Mouse (Mus musculus) cerebellum, adult 2 months (tissue): Measurements from ENCODE around the gene Fryl. TPM values are rescaled to one million over a fixed set of nuclear protein-coding genes. Genes with fewer than 3 reads are reported as not detected.
"Not testable (repeated sequence)": the region's sequence is repeated elsewhere in the genome, so short reads cannot be mapped to it uniquely, and the experiment has no call there.

Experiments
- DNase-seq, 2 experiments: peaks; one replicate each; pipeline ENCODE4 v3.0.0; 2021
- H3K27ac ChIP-seq: fragments of 200-500 bp; 2 replicates; pipeline ENCODE4 v1.5.1; 2012; ENCODE audit warnings: low read length, control low read depth, inconsistent platforms; ENCODE audit not compliant: insufficient read depth
- H3K27me3 ChIP-seq: fragments of 200-500 bp; 2 replicates; pipeline ENCODE4 v1.6.1; 2012; ENCODE audit warnings: inconsistent platforms, mild to moderate bottlenecking, low read length, moderate library complexity; ENCODE audit not compliant: control insufficient read depth, insufficient read depth
- H3K4me1 ChIP-seq: fragments of 200-500 bp; 2 replicates; pipeline ENCODE4 v1.6.1; 2011; ENCODE audit warnings: low read length; ENCODE audit not compliant: control insufficient read depth, insufficient read depth
- H3K4me3 ChIP-seq: fragments of 200-500 bp; replicated peaks from 2 replicates; pipeline ENCODE3; 2011; ENCODE audit warnings: mild to moderate bottlenecking, low read depth, low read length, control low read depth; ENCODE audit not compliant: insufficient read depth
- CTCF ChIP-seq: fragments of 200-500 bp; IDR thresholded peaks from 2 replicates; pipeline ENCODE4 v1.5.1; 2011; ENCODE audit warnings: low read depth, mild to moderate bottlenecking, control low read depth, low read length, moderate library complexity, borderline replicate concordance; ENCODE audit not compliant: insufficient read depth
- POLR2A ChIP-seq: fragments of 200-500 bp; IDR thresholded peaks from 2 replicates; pipeline ENCODE4 v1.6.1; 2011; ENCODE audit warnings: low read length, control low read depth, borderline replicate concordance; ENCODE audit not compliant: insufficient read depth
- WGBS: fragments of 180-500 bp; shearing (Covaris S2); methylation state at CpG from one replicate; pipeline ENCODE4 v1.1.7; 2018; 5-methylcytosine and 5-hydroxymethylcytosine counted together
- polyA plus RNA-seq: library from polyadenylated mRNA; depleted of rRNA; stranded (reverse); fragments of >200 nt; gene quantifications from 2 replicates; pipeline ENCODE4 v1.2.3, GENCODE M21; 2012

Gene Fryl
- polyA plus RNA-seq, 1 experiment, result 60.2 TPM

- no peak for DNase-seq
- no peak overlapping the region for H3K27ac ChIP-seq
- 90% methylated on average over 6 of the region's 6 CpGs for WGBS
These were observed 200.0 kb downstream of the Fryl start for GRCm38 (mm10) chr5:73056457-73056856.

DNA sequence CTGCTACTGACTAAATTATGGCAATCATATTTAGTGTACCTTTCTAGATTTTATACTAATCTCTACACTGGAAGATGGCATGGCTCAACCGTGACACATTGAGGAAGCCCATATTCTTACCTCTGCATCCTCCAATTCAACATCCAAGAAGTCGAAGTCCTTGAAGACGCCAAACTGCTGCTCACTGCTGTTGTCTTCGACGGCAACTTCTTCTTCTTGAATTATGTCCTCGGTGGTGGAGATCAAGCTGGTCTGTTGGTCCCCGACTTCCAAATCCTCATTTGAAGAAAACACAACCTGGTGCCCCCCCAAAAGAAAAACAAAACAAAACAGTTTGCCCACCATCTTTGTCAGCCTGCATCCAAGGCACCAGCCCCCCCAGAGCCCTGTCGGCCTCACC lies 202.5 kb downstream of the Fryl start:
- TF ChIP-seq CTCF (no peak), POLR2A (no peak)
- 94% methylated on average over 8 of the region's 8 CpGs for WGBS
- Histone ChIP-seq H3K4me1 (no peaks in the 10 kb centered on the region), H3K4me3 (no peak overlapping the region), H3K27ac (no peak overlapping the region), H3K27me3 (no peaks in the 10 kb centered on the region)
- DNase-seq, result no peak

More at GRCm38 (mm10) chr5:73056457-73056856, 200.0 kb downstream of the Fryl start:
- no peaks in the 10 kb centered on the region for H3K4me1 ChIP-seq
- H3K4me3 ChIP-seq, result no peak overlapping the region
- H3K27me3 ChIP-seq, result no peaks in the 10 kb centered on the region
- TF ChIP-seq POLR2A (no peak), CTCF (peak; percentile 10; the same call in 1 of the 2 replicates)

DNA sequence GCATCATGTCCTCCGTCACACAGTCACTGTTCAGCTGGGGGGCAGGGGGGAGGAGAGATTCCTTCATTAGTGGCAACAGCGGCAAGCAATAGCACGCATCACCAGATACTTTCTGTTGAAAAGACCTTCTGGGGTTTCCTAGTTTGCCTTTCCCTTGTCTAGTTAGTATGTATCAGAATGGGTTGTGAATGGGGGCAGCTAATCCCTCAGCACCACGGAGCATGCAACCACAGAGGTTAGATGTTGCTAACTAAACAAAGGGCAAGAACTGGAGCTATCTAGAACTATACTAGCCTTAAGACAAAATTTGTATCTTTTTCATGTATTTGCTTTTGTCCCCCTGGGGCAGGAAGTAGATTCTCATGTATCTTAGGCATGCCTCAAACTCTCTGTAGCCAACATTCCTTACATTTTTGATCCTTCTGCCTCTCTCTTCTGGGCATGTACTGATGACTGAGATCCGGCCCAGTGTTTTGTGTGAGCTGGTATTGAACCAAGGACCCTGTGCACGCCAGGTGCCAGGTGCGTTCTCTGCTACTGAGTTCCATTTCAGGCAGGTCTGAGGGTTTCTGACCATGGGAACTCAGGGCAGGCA lies 208.7 kb downstream of the Fryl start:
- no peak overlapping the region for H3K4me3 ChIP-seq
- H3K4me1 ChIP-seq, result no peaks in the 10 kb centered on the region
- H3K27ac ChIP-seq, result no peak overlapping the region
- TF ChIP-seq CTCF (no peak), POLR2A (no peak)
- WGBS, result 90% methylated on average over 7 of the region's 7 CpGs
- H3K27me3 ChIP-seq, result no peaks in the 10 kb centered on the region
- no peak for DNase-seq

GRCm38 (mm10) chr5:73044055-73044454 lies 212.4 kb downstream of the Fryl start:
- no peaks in the 10 kb centered on the region for H3K4me1 ChIP-seq
- WGBS, result 99% methylated on average over 2 of the region's 2 CpGs
- H3K27me3 ChIP-seq, result no peaks in the 10 kb centered on the region
- no peak for DNase-seq
- H3K27ac ChIP-seq, result no peak overlapping the region
- TF ChIP-seq POLR2A (no peak), CTCF (no peak)
- no peak overlapping the region for H3K4me3 ChIP-seq

DNA sequence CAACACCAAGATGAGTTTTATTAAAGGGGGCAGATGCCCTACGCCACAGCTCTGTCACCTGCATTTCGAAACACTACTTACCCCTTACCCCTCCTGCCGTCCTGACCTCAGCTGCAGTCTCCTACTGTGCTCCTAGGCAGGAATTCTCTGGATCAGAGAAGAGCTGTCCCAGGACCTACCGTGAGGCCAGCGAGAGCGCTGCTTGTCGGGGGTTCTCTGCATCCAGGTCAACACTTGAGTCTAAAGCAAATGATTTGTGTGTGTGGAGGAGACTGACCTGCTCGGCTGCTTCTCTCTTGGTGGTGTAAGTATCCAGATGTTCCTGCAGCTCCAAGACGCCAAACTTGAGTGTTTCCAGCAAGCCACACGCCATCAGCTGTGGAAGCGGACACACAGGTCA lies 223.9 kb downstream of the Fryl start:
- no peaks in the 10 kb centered on the region for H3K27me3 ChIP-seq
- H3K4me3 ChIP-seq, result no peak overlapping the region
- H3K4me1 ChIP-seq, result no peaks in the 10 kb centered on the region
- no peak overlapping the region for H3K27ac ChIP-seq
- TF ChIP-seq CTCF (no peak), POLR2A (no peak)
- WGBS, result 82% methylated on average over 11 of the region's 11 CpGs
- no peak for DNase-seq

DNA sequence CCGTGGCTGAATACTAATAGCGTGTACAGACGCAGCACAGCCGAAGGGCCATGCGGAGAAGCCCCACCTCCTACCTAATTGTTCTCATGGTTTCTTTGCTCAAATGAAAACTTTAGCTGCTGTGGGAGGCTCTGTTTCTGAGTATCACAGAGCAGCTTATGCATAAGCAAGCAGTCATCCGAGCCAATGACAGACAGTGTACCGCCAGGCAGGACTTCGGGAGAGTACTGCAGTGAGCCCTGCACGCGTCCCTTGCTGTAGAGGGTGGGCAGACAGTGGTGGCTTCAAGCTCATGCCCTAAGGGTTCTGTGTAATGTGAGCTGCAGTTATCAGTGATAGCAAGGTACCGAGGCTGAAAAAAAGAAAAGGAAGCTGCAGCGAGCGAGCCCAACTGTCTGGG lies 227.8 kb downstream of the Fryl start:
- Histone ChIP-seq H3K4me3 (no peak overlapping the region), H3K27me3 (no peaks in the 10 kb centered on the region), H3K27ac (no peak overlapping the region), H3K4me1 (no peaks in the 10 kb centered on the region)
- TF ChIP-seq POLR2A (no peak), CTCF (no peak)
- DNase-seq, result no peak
- WGBS, result 83% methylated on average over 13 of the region's 13 CpGs

GRCm38 (mm10) chr5:73023801-73024200 lies 232.6 kb downstream of the Fryl start:
- H3K27ac ChIP-seq, result no peak overlapping the region
- no peak overlapping the region for H3K4me3 ChIP-seq
- no peaks in the 10 kb centered on the region for H3K4me1 ChIP-seq
- TF ChIP-seq POLR2A (no peak), CTCF (no peak)
- WGBS, result 92% methylated on average over 13 of the region's 13 CpGs
- H3K27me3 ChIP-seq, result no peaks in the 10 kb centered on the region
- DNase-seq, result no peak

DNA sequence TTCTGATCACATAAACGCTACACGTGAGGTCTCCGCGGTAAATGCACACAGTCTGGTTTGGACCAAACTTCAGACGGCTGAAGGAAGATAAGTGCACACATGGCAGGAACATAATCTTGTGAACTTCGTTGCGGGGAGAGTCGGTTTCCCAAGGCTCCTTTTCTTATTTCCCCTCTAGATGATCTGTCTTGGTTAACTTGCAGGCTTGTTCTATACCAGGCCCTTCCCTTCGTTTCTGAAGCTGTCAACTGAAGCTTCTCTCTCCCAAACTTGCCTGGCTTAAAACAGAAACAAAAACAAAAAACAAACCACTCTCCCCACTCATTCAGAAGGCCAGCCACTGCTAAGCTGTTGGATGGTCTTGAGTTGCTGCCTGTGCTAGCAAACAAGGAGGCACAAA lies 241.7 kb downstream of the Fryl start:
- WGBS, result 46% methylated on average over 9 of the region's 9 CpGs
- no peaks in the 10 kb centered on the region for H3K27me3 ChIP-seq
- H3K4me1 ChIP-seq, result no peaks in the 10 kb centered on the region
- no peak overlapping the region for H3K27ac ChIP-seq
- H3K4me3 ChIP-seq, result no peak overlapping the region
- no peak for DNase-seq
- TF ChIP-seq CTCF, result no peak
- TF ChIP-seq POLR2A, result no peak

DNA sequence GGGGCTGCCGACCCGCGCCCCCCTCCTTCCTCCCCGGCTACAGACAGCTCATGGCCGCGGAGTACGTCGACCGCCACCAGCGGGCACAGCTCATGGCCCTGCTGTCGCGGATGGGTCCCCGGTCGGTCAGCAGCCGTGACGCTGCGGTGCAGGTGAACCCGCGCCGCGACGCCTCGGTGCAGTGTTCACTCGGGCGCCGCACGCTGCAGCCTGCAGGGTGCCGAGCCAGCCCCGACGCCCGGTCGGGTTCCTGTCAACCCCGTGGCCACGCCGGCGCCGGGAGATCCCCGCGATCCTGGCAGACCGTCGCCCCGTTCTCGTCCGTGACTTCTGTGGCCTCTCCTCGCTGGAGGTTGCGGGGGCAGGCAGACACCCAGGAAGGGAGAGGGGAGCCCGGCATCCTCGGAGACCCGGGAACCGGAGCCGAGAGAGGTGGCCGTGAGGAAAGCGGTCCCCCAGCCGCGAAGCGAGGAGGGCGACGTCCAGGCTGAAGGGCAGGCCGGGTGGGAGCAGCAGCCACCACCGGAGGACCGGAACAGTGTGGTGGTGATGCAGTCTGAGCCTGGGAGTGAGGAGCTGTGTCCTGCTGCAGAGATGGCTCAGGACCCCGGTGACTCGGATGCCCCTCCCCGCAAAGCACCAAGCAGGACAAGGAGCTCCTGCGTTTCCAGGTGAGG lies 242.7 kb downstream of the Fryl start:
- H3K27me3 ChIP-seq, H3K4me3 ChIP-seq, DNase-seq, H3K27ac ChIP-seq, H3K4me1 ChIP-seq: not testable (repeated sequence)
- WGBS, result 3% methylated on average over 53 of the region's 65 CpGs

DNA sequence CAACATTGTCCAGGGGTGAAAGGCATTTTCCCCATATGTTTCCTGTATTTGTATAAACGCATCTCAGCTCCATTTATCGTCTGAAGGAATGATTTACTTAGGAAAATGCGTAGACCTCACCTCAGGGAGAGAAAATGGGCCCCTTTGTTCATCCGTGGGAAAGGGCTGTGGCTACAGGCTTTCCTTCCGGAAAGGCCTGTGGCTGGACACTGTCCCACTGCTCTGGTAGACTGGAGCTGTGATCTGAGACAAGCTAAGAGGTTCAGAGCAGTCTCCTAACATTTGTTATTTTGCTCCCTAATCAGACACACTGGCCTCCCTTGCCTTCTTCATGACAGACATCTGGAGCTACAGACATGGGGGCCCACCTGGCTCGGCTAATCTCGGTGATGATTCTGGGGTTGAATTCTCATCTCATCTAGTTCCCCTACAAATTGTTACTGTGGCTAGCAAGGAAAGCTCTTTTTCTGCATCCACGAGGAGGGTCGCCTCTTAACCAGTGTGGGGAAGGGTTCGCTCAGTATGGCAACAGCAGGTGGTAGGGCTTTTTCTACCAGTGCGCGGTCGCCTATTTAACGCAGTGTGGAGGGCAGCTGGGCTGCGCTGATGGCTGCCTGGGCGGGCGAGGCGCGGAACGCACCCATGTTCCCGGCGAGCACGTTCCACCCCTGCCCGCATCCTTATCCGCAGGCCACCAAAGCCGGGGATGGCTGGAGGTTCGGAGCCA lies 243.4 kb downstream of the Fryl start:
- H3K4me3 ChIP-seq, H3K4me1 ChIP-seq, DNase-seq, H3K27ac ChIP-seq, H3K27me3 ChIP-seq: not testable (repeated sequence)
- WGBS, result 26% methylated on average over 27 of the region's 27 CpGs

DNA sequence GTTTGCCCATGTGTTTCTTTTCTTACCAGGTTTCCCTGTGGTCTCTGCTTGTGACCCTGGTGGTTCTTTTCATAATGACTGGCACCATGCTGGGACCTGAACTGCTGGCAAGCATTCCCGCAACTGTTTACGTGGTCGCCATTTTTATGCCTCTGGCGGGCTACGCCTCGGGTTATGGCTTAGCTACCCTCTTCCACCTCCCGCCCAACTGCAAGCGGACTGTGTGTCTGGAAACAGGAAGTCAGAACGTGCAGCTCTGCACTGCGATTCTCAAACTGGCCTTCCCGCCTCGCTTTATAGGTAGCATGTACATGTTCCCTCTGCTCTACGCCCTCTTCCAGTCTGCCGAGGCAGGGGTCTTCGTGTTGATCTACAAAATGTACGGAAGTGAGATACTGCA lies 244.6 kb downstream of the Fryl start:
- WGBS, result 87% methylated on average over 16 of the region's 16 CpGs
- not testable (repeated sequence) for H3K27ac ChIP-seq, H3K4me1 ChIP-seq, H3K4me3 ChIP-seq, DNase-seq, H3K27me3 ChIP-seq
